Mouse (Mus musculus) left cerebral cortex, adult 11 months (tissue): ENCODE results near the gene Fam83b.

Source experiments
- DNase-seq: peaks from one replicate; pipeline ENCODE4 v3.0.0; 2022; ENCODE audit warnings: low spot score

Gene Fam83b

GRCm38 (mm10) chr9:76566515-76567280, at the start of gene Fam83b:
TSS of gene Fam83b (minus strand) at chr9:76567116.
- no peak for DNase-seq

DNA sequence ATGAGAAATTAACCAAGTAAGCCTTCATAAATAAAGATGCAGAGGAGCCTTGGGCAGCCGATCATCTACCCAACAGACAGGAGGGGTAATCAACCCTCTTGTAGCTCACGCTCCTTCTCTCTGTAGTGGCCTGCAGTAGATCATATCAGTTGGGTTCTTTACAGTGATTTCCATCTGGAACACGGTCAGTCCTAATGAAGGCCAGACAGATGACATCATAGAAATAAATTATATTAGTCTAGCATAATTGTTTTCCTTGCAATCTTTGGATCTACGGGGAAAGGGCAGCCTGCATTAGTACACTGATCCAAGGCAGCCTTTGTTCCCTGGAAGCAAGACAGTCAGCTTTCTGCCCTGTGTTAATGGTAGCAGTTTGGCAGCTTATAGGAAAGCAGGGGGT, 47.2 kb upstream of the Fam83b start:
- no peak for DNase-seq

GRCm38 (mm10) chr9:76603744-76604143, 36.8 kb upstream of the Fam83b start:
- no peak for DNase-seq

- no peak for DNase-seq
These were observed 36.0 kb upstream of the Fam83b start for GRCm38 (mm10) chr9:76602874-76603273.

- DNase-seq, result no peak
These were observed 30.5 kb upstream of the Fam83b start for GRCm38 (mm10) chr9:76597395-76597794.

DNA sequence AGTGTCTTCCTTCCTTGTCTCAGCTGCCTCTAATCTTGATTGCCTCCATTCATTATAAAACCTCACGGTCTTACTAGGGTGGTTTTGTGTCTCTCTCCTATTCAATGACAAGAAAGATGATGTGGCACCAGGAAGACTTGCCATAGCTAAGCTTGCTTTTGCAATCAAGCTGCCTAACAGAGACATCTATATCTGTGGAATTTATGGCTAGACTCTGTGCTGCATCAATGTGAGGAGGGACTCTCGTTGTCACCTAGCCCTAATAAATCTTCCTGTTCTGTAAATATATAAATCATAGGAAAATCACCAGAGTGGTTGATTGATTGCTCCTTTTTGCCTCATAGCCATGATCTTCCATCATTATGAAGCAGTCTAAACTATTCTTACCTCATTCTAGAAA, 26.9 kb upstream of the Fam83b start:
- no peak for DNase-seq

- no peak for DNase-seq
These were observed 17.0 kb upstream of the Fam83b start for GRCm38 (mm10) chr9:76583943-76584342.

DNA sequence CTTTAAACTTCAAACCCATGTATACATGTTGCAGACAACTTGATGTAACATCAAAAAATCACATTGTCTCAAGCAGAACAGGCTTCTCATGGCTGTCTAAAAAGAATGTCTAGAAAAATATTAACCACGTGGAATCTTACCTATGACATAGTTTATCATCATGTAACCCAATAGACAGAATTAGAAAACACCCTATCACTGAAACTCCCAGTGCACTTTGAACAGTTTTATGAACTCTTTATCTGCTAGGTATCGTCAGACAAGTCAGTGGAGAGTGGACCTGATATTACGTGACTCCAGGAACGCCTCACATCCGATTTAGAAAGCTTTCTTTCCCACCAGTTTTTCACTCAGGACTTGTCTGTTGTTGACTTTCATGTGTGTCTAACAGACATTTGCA, 15.1 kb upstream of the Fam83b start:
- no peak for DNase-seq

- DNase-seq, result no peak
These were observed 352 bp upstream of the Fam83b start for GRCm38 (mm10) chr9:76567281-76567655.

GRCm38 (mm10) chr9:76565656-76566055, 1.3 kb downstream of the Fam83b start:
- DNase-seq, result no peak

DNA sequence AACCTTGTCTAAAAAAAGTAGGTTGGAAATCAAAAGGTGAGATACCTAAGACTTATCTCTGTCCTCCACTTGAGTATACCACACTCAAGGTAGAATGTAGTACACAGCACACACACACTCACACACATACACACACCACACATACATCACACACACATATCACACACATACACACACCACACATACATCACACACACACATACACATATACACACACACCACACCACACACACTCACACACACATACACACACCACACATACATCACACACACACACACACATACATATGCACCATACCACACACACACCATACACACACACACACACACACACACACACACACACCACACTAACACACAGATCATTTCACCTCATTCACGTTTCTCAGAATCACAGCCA, 2.8 kb downstream of the Fam83b start:
- DNase-seq, result no peak

DNA sequence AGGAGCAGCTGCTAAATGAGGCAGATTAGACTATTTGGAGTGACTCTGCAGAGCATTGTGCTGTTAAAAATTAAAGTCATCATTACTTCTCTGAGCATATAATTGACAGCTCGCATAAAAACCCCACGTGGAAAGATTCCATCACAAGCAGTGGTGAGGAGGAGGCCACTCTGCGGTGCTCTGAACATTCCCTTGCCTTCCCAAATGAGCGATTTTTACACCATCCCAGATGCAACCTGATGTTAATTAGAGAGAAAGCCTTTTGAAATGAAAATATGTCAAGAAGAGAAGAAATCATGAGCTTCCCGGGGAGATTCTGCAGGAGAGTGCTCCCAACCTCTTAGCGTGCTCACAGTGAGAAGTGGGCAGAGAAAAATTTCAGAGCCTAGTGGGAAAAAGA, 4.1 kb downstream of the Fam83b start:
- DNase-seq, result peak; percentile 15

- no peak for DNase-seq
These were observed 7.7 kb downstream of the Fam83b start for GRCm38 (mm10) chr9:76559240-76559639.

DNA sequence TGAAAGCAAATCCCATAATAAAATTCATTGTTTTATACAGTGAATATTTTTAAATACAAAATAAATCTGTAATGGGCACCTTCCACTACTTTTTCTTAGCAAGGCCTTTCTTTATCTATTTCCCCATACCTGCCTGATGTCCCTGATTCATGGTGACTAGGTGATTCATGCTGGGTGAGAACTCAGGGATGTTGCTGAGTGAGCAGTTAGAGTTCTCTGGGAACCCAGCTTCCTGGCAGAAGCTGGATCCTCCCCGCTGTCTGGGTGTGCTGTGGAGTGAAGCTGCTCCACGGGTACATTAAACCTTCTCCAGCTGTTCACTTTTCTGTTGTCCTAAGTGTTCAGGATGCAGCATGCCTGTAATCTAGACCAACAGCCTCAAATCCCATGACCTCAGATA, 13.2 kb downstream of the Fam83b start:
- no peak for DNase-seq

DNA sequence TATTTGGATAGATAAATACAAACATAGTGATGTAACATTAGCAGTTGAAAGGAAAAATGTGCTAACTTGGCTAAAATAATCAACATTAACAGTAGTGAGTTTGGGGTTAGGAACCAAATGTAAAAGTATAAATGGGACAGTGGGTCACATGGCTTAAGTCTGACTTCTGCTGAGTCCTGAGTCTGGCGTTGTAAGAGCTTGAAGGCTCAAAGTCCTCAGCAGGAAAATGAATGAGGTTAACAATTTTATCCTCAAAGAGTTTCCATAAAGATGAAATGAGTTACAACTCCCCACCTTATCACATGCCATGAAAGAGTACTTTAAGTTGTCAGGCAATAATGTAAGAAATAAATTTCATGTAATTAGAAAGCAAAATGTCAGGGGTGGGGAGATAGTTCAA, 13.8 kb downstream of the Fam83b start:
- DNase-seq, result no peak

- DNase-seq, result no peak
These were observed 20.2 kb downstream of the Fam83b start for GRCm38 (mm10) chr9:76546714-76547113.

GRCm38 (mm10) chr9:76540684-76541083, 26.2 kb downstream of the Fam83b start:
- no peak for DNase-seq

DNA sequence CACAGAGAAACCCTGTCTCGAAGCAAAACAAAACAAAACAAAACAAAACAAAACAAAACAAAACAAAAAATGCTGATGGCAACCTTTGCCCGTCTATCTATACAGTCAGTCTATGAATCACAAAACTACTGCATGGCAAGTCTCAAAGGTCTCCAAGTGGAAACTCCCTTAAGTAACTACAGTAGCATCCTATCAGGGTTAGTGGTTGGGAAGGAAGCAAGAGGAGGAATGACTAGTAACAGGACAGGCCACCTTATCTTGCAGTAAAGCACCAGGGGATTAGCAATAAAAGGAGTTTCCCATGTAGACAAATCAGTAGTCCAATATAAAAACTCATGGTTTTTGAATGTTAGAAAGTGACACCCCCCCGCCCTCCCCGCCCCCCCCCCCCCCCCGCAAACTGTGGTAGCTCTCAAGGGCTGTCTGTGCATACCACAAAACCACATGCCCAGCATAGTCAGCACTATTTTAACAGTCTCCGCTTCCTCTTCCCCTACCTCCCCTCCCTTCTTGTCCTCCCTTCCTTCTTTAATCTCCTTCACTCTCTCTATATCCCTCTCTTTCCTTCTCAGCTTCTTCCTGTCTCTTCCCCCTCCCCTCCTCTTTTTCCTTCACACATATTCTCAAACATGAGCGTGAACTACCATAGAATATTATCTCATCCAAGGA, 26.8 kb downstream of the Fam83b start:
- no peak for DNase-seq

- DNase-seq, result no peak
These were observed 27.6 kb downstream of the Fam83b start for GRCm38 (mm10) chr9:76539271-76539670.

GRCm38 (mm10) chr9:76536032-76536431, 30.9 kb downstream of the Fam83b start:
- no peak for DNase-seq

DNA sequence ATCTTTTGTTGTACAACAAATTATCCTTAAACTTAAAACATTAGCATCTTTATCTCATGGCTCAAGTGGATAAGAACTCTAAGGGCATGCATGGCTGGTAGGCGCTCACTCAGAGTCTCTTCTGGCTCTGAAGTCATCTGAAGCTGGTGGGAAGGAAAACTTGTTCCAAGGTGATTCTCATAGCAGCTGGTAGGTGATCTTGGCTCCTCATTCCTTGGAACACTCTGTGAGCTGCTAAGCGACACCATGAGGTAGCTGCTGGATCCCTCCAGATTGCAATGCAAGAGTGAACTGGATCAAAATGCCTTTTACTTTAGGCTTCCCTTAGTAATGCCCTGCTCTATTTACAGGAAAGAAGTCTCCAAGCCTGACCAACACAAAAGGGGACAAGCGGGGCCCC, 34.5 kb downstream of the Fam83b start:
- DNase-seq, result no peak

DNA sequence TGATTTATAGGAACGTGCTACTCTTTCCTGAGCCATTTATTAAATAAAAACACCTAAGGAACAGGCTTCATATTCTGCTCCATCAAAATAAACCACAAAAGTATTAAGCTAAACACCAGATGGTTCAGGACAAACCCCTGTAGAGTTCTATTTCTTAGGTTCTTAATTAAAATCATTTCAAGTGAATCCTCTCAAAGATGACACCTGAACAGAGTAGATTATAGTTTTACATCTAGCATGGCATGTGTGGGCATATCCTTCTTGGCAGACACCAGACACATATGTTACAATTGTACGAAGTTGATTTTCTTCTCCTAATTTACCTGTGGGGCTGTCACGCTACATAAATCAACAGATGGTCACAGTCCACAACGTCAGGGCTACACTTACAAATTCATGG, 35.5 kb downstream of the Fam83b start:
- DNase-seq, result no peak

GRCm38 (mm10) chr9:76525592-76525991, 41.3 kb downstream of the Fam83b start:
- no peak for DNase-seq

- no peak for DNase-seq
These were observed 43.8 kb downstream of the Fam83b start for GRCm38 (mm10) chr9:76523075-76523474.
